Mouse (Mus musculus): Measurements from ENCODE around the gene Hypk. TPM values are rescaled to one million over a fixed set of nuclear protein-coding genes. Genes with fewer than 3 reads are reported as not detected.

Hypk gene
- polyA plus RNA-seq, 1 experiment from 2014 or later: 105 TPM

DNA sequence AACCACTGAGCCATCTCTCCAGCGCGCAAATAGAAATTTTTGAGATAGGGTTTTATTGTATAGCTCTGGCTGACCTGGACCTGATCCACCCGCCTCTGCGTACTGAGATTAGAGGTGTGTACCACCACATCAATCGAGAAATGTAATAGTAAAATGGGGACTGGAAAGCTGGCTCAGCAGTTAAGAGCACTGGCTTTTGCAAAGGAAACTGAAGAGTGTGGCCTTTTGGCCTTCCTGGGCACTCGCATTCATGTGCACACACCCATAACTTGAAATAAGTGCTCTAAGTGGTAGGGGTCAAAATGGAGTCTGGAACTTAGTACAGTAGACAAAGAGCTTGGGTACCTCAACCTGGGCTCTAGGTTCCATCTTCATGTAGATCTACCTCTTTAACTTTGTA lies 36.7 kb upstream of the Hypk start:
- Histone ChIP-seq H3K9ac (ENCODE audit: low read length) (no peak overlapping the region), H3K27me3 (ENCODE audit: control insufficient read depth, insufficient read depth, low read length) (no peaks in the 10 kb centered on the region), H3K9me3 (ENCODE audit: control insufficient read depth, low read length) (no peaks in the 10 kb centered on the region), H3K4me2 (ENCODE audit: low read depth) (peak overlapping the region; percentile 12; the same call in 1 of the 2 replicates), H3K27ac (ENCODE audit: low read depth, low read length) (no peak overlapping the region), H3K4me3 (ENCODE audit: low read depth, low read length) (no peak overlapping the region), H3K4me1 (ENCODE audit: control insufficient read depth, insufficient read depth, low read length) (peaks cover 21% of the 10 kb centered on the region), H3K36me3 (ENCODE audit: control insufficient read depth, insufficient read depth, low read length) (no peaks in the 10 kb centered on the region)
- 93% methylated on average over 6 of the region's 6 CpGs for WGBS
- ATAC-seq (ENCODE audit: insufficient read depth, low FRiP score, low TSS enrichment) (no peak), DNase-seq (ENCODE audit: low spot score) (no peak)

DNA sequence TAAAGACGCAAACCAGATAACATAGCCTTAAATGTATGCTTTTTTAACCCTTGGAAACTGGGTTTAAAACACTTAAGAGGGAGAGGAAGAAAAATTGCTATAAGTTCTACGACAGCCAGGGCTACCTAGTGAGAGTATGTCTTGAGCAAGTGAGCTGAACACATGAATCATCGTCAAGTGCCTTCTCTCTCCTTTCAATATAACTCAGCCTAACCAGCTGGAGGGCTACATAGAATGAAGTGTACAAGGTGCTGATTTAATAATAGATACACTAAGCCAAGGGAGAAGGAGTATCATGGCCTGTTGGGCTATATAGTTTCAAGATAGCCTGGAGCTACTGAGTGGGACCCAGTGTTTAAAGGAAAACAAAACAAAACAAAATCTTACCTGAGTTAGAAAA lies 34.6 kb upstream of the Hypk start:
- Histone ChIP-seq H3K9ac (ENCODE audit: low read length) (no peak overlapping the region), H3K4me2 (ENCODE audit: low read depth) (no peak overlapping the region), H3K27me3 (ENCODE audit: control insufficient read depth, insufficient read depth, low read length) (no peaks in the 10 kb centered on the region), H3K4me3 (ENCODE audit: low read depth, low read length) (no peak overlapping the region), H3K27ac (ENCODE audit: low read depth, low read length) (no peak overlapping the region), H3K4me1 (ENCODE audit: control insufficient read depth, insufficient read depth, low read length) (peaks cover 16% of the 10 kb centered on the region), H3K9me3 (ENCODE audit: control insufficient read depth, low read length) (no peaks in the 10 kb centered on the region), H3K36me3 (ENCODE audit: control insufficient read depth, insufficient read depth, low read length) (peaks cover 4% of the 10 kb centered on the region; the same call in 1 of the 2 replicates)
- ATAC-seq (ENCODE audit: insufficient read depth, low FRiP score, low TSS enrichment): no peak
- DNase-seq (ENCODE audit: low spot score): no peak
- 96% methylated on average over 3 of the region's 3 CpGs for WGBS

GRCm38 (mm10) chr2:121423166-121423565 lies 29.9 kb upstream of the Hypk start:
- H3K4me2 ChIP-seq (ENCODE audit: low read depth): no peak overlapping the region
- peaks cover 17% of the 10 kb centered on the region for H3K36me3 ChIP-seq (ENCODE audit: control insufficient read depth, insufficient read depth, low read length)
- 89% methylated on average over 2 of the region's 2 CpGs for WGBS
- no peaks in the 10 kb centered on the region for H3K27me3 ChIP-seq (ENCODE audit: control insufficient read depth, insufficient read depth, low read length)
- H3K4me1 ChIP-seq (ENCODE audit: control insufficient read depth, insufficient read depth, low read length): no peaks in the 10 kb centered on the region
- no peaks in the 10 kb centered on the region for H3K9me3 ChIP-seq (ENCODE audit: control insufficient read depth, low read length)
- H3K4me3 ChIP-seq (ENCODE audit: low read depth, low read length): no peak overlapping the region
- DNase-seq (ENCODE audit: low spot score): no peak
- ATAC-seq (ENCODE audit: insufficient read depth, low FRiP score, low TSS enrichment): no peak
- H3K9ac ChIP-seq (ENCODE audit: low read length): no peak overlapping the region
- no peak overlapping the region for H3K27ac ChIP-seq (ENCODE audit: low read depth, low read length)

GRCm38 (mm10) chr2:121425890-121426289 lies 27.2 kb upstream of the Hypk start:
- Histone ChIP-seq H3K4me1 (ENCODE audit: control insufficient read depth, insufficient read depth, low read length) (no peaks in the 10 kb centered on the region), H3K27me3 (ENCODE audit: control insufficient read depth, insufficient read depth, low read length) (no peaks in the 10 kb centered on the region), H3K4me2 (ENCODE audit: low read depth) (no peak overlapping the region), H3K27ac (ENCODE audit: low read depth, low read length) (no peak overlapping the region), H3K9me3 (ENCODE audit: control insufficient read depth, low read length) (no peaks in the 10 kb centered on the region), H3K36me3 (ENCODE audit: control insufficient read depth, insufficient read depth, low read length) (peaks cover 22% of the 10 kb centered on the region), H3K4me3 (ENCODE audit: low read depth, low read length) (no peak overlapping the region), H3K9ac (ENCODE audit: low read length) (no peak overlapping the region)
- DNase-seq (ENCODE audit: low spot score) (no peak), ATAC-seq (ENCODE audit: insufficient read depth, low FRiP score, low TSS enrichment) (no peak)
- WGBS: 94% methylated on average over 2 of the region's 2 CpGs

- Histone ChIP-seq H3K9ac (ENCODE audit: low read length) (no peak overlapping the region), H3K27ac (ENCODE audit: low read depth, low read length) (no peak overlapping the region), H3K4me2 (ENCODE audit: low read depth) (no peak overlapping the region), H3K4me1 (ENCODE audit: control insufficient read depth, insufficient read depth, low read length) (no peaks in the 10 kb centered on the region), H3K4me3 (ENCODE audit: low read depth, low read length) (no peak overlapping the region), H3K9me3 (ENCODE audit: control insufficient read depth, low read length) (no peaks in the 10 kb centered on the region), H3K27me3 (ENCODE audit: control insufficient read depth, insufficient read depth, low read length) (no peaks in the 10 kb centered on the region), H3K36me3 (ENCODE audit: control insufficient read depth, insufficient read depth, low read length) (peaks cover 35% of the 10 kb centered on the region)
- ATAC-seq (ENCODE audit: insufficient read depth, low FRiP score, low TSS enrichment): no peak
- DNase-seq (ENCODE audit: low spot score): no peak
- 97% methylated on average over 1 of the region's 1 CpGs for WGBS
These were observed 18.2 kb upstream of the Hypk start for GRCm38 (mm10) chr2:121434854-121435253.

DNA sequence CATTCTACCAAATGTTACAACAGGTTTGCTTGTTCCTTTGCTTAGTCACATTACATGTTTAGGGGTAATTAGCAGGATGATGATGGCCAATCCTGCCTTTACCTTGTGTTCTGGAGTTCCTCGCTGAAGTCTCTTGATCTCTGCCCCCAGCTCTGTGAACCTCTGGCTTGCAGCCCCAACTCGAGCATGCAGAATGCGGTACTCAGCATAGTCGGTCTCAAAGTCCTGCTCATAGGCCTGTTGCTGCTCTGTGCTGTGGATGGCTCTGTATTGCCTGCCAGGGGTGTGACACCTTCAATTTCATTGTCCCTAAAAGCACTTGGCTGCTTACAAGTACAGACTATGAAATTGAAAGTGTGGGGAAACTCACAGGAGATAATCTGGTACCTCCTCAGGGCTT lies 13.3 kb upstream of the Hypk start:
- Histone ChIP-seq H3K4me3 (ENCODE audit: low read depth, low read length) (no peak overlapping the region), H3K4me2 (ENCODE audit: low read depth) (no peak overlapping the region), H3K27me3 (ENCODE audit: control insufficient read depth, insufficient read depth, low read length) (peaks cover 18% of the 10 kb centered on the region), H3K9me3 (ENCODE audit: control insufficient read depth, low read length) (no peaks in the 10 kb centered on the region), H3K27ac (ENCODE audit: low read depth, low read length) (no peak overlapping the region), H3K4me1 (ENCODE audit: control insufficient read depth, insufficient read depth, low read length) (peaks cover 9% of the 10 kb centered on the region), H3K36me3 (ENCODE audit: control insufficient read depth, insufficient read depth, low read length) (peaks cover 7% of the 10 kb centered on the region), H3K9ac (ENCODE audit: low read length) (no peak overlapping the region)
- no peak for DNase-seq (ENCODE audit: low spot score)
- WGBS: 77% methylated on average over 4 of the region's 4 CpGs
- no peak for ATAC-seq (ENCODE audit: insufficient read depth, low FRiP score, low TSS enrichment)

- H3K4me1 ChIP-seq (ENCODE audit: control insufficient read depth, insufficient read depth, low read length): peaks cover 9% of the 10 kb centered on the region
- H3K36me3 ChIP-seq (ENCODE audit: control insufficient read depth, insufficient read depth, low read length): peaks cover 6% of the 10 kb centered on the region
- DNase-seq (ENCODE audit: low spot score) (no peak), ATAC-seq (ENCODE audit: insufficient read depth, low FRiP score, low TSS enrichment) (no peak)
- H3K4me2 ChIP-seq (ENCODE audit: low read depth): no peak overlapping the region
- no peaks in the 10 kb centered on the region for H3K9me3 ChIP-seq (ENCODE audit: control insufficient read depth, low read length)
- no peak overlapping the region for H3K4me3 ChIP-seq (ENCODE audit: low read depth, low read length)
- no peak overlapping the region for H3K27ac ChIP-seq (ENCODE audit: low read depth, low read length)
- WGBS: 63% methylated on average over 5 of the region's 5 CpGs
- H3K9ac ChIP-seq (ENCODE audit: low read length): no peak overlapping the region
- peaks cover 18% of the 10 kb centered on the region for H3K27me3 ChIP-seq (ENCODE audit: control insufficient read depth, insufficient read depth, low read length)
These were observed 12.1 kb upstream of the Hypk start for GRCm38 (mm10) chr2:121440834-121441605.

GRCm38 (mm10) chr2:121441800-121442199 lies 11.3 kb upstream of the Hypk start:
- H3K4me3 ChIP-seq (ENCODE audit: low read depth, low read length): peak overlapping the region; percentile 33
- WGBS: 8% methylated on average over 11 of the region's 11 CpGs
- H3K4me1 ChIP-seq (ENCODE audit: control insufficient read depth, insufficient read depth, low read length): peaks cover 9% of the 10 kb centered on the region
- H3K36me3 ChIP-seq (ENCODE audit: control insufficient read depth, insufficient read depth, low read length): peaks cover 6% of the 10 kb centered on the region
- H3K9ac ChIP-seq (ENCODE audit: low read length): no peak overlapping the region; the same call in 1 of the 2 replicates
- H3K27ac ChIP-seq (ENCODE audit: low read depth, low read length): no peak overlapping the region
- H3K9me3 ChIP-seq (ENCODE audit: control insufficient read depth, low read length): no peaks in the 10 kb centered on the region
- H3K4me2 ChIP-seq (ENCODE audit: low read depth): peak overlapping the region; percentile 57
- DNase-seq (ENCODE audit: low spot score) (no peak), ATAC-seq (ENCODE audit: insufficient read depth, low FRiP score, low TSS enrichment) (no peak)
- H3K27me3 ChIP-seq (ENCODE audit: control insufficient read depth, insufficient read depth, low read length): peaks cover 18% of the 10 kb centered on the region

Data from neural tube, embryonic 11.5 days (tissue).